Mouse (Mus musculus) frontal cortex, postnatal 25 days (tissue): ENCODE data around the gene Casp8.
"Not testable (repeated sequence)": the region's sequence is repeated elsewhere in the genome, so short reads cannot be mapped to it uniquely, and the experiment has no call there.

Source experiments
- DNase-seq, 2 experiments: peaks; one replicate each; pipeline ENCODE4 v3.0.0; 2022; ENCODE audit warnings: low spot score in 2 of 2

Gene Casp8

GRCm38 (mm10) chr1:58795291-58796058 lies at the start of gene Casp8:
Gene Casp8, plus strand, starts transcription at chr1:58795374.
- no peak for DNase-seq

- no peak for DNase-seq
Measured at GRCm38 (mm10) chr1:58746880-58747279, 48.3 kb upstream of the Casp8 start.

GRCm38 (mm10) chr1:58759451-58759850 lies 35.7 kb upstream of the Casp8 start:
- DNase-seq, result no peak

GRCm38 (mm10) chr1:58760581-58760980 lies 34.6 kb upstream of the Casp8 start:
- DNase-seq, result no peak

- DNase-seq, result not testable (repeated sequence)
Measured at GRCm38 (mm10) chr1:58761391-58762275, 33.5 kb upstream of the Casp8 start.

- DNase-seq, result no peak
Measured at GRCm38 (mm10) chr1:58762576-58762975, 32.6 kb upstream of the Casp8 start.

GRCm38 (mm10) chr1:58766446-58766845 lies 28.7 kb upstream of the Casp8 start:
- not testable (repeated sequence) for DNase-seq

GRCm38 (mm10) chr1:58769136-58769535 lies 26.0 kb upstream of the Casp8 start:
- DNase-seq, result no peak

- no peak for DNase-seq
Measured at GRCm38 (mm10) chr1:58769701-58770100, 25.5 kb upstream of the Casp8 start.

- DNase-seq, result peak in 1 of 2 experiments; percentile 44
Measured at GRCm38 (mm10) chr1:58770111-58770720, 25.0 kb upstream of the Casp8 start.

- no peak for DNase-seq
Measured at GRCm38 (mm10) chr1:58772084-58772483, 23.1 kb upstream of the Casp8 start.

GRCm38 (mm10) chr1:58773280-58773679 lies 21.9 kb upstream of the Casp8 start:
- no peak for DNase-seq

- no peak for DNase-seq
Measured at GRCm38 (mm10) chr1:58773905-58774304, 21.3 kb upstream of the Casp8 start.

GRCm38 (mm10) chr1:58775361-58775760 lies 19.8 kb upstream of the Casp8 start:
- DNase-seq, result no peak

- DNase-seq, result no peak
Measured at GRCm38 (mm10) chr1:58777583-58777982, 17.6 kb upstream of the Casp8 start.

- DNase-seq, result no peak
Measured at GRCm38 (mm10) chr1:58778226-58778625, 16.9 kb upstream of the Casp8 start.

- DNase-seq, result no peak
Measured at GRCm38 (mm10) chr1:58786276-58786675, 8.9 kb upstream of the Casp8 start.

- no peak for DNase-seq
Measured at GRCm38 (mm10) chr1:58788410-58788809, 6.8 kb upstream of the Casp8 start.

GRCm38 (mm10) chr1:58794705-58795104 lies 469 bp upstream of the Casp8 start:
- no peak for DNase-seq

- no peak for DNase-seq
Measured at GRCm38 (mm10) chr1:58796059-58796363, 837 bp downstream of the Casp8 start.

- DNase-seq, result no peak
Measured at GRCm38 (mm10) chr1:58796853-58797252, 1.7 kb downstream of the Casp8 start.

- DNase-seq, result no peak
Measured at GRCm38 (mm10) chr1:58797370-58797769, 2.2 kb downstream of the Casp8 start.

GRCm38 (mm10) chr1:58798911-58799310 lies 3.7 kb downstream of the Casp8 start:
- DNase-seq, result no peak
